8 mouse cellular contexts compared by ENCODE assay signal in genomic region chr11:95258490-95258889, GRCm38 (mm10). TPM values are rescaled to one million over a fixed set of nuclear protein-coding genes. Genes with fewer than 3 reads are reported as not detected.
DNase-seq lines count a peak whose midpoint lies in the region; ATAC-seq lines count a peak whose summit lies in the region.

No protein-coding gene starts in this region.

- H3K36me3 ChIP-seq in limb, embryonic 10.5 days: no peaks in the 10 kb centered on the region
- H3K36me3 ChIP-seq in midbrain, embryonic 11.5 days (ENCODE audit: control insufficient read depth, insufficient read depth, low read length): no peaks in the 10 kb centered on the region

- 2% methylated on average over 26 of the region's 26 CpGs for WGBS in limb, embryonic 10.5 days
- 2% methylated on average over 26 of the region's 26 CpGs for WGBS in midbrain, embryonic 11.5 days

- peak; percentile 85 to 93 for DNase-seq in adrenal gland, adult (ENCODE audit: inconsistent age in 2 of 2, low spot score in 1 of 2)
- peak; percentile 91 for DNase-seq in embryo, embryonic 10 days (ENCODE audit: low spot score)
- DNase-seq in gastrocnemius, postnatal 10 days: peak; percentile 90
- DNase-seq in induced T-regulatory cell, adult 2 months (ENCODE audit: low read depth): peak; percentile 86
- DNase-seq in limb, embryonic 10.5 days (ENCODE audit: low spot score): peak; percentile 87
- peak; percentile 98 for DNase-seq in midbrain, embryonic 11.5 days (ENCODE audit: low spot score, missing footprints)
- DNase-seq in right cerebral cortex, postnatal 4 days: peak; percentile 88
- peak; percentile 73 for DNase-seq in yolk sac, embryonic 10.5 days (ENCODE audit: low spot score)

- peak overlapping the region; percentile 89 for H3K27ac ChIP-seq in limb, embryonic 10.5 days
- H3K27ac ChIP-seq in midbrain, embryonic 11.5 days (ENCODE audit: low read depth, low read length): no peak overlapping the region

- peaks cover 14% of the 10 kb centered on the region; the same call in 1 of the 2 replicates for H3K27me3 ChIP-seq in limb, embryonic 10.5 days (ENCODE audit: low read depth, poor library complexity, severe bottlenecking)
- no peaks in the 10 kb centered on the region; the same call in 1 of the 2 replicates for H3K27me3 ChIP-seq in midbrain, embryonic 11.5 days (ENCODE audit: control insufficient read depth, insufficient read depth, low read length)

- H3K4me2 ChIP-seq in midbrain, embryonic 11.5 days: peak overlapping the region; percentile 60

- H3K4me1 ChIP-seq in limb, embryonic 10.5 days: peaks cover 20% of the 10 kb centered on the region
- H3K4me1 ChIP-seq in midbrain, embryonic 11.5 days (ENCODE audit: control insufficient read depth, insufficient read depth, low read length): peaks cover 2% of the 10 kb centered on the region

- H3K4me3 ChIP-seq in limb, embryonic 10.5 days: peak overlapping the region; percentile 66
- peak overlapping the region; percentile 47 for H3K4me3 ChIP-seq in midbrain, embryonic 11.5 days (ENCODE audit: low read depth, low read length)

- no peaks in the 10 kb centered on the region for H3K9me3 ChIP-seq in limb, embryonic 10.5 days (replicated peaks)
- no peaks in the 10 kb centered on the region for H3K9me3 ChIP-seq in midbrain, embryonic 11.5 days (ENCODE audit: control insufficient read depth, low read length)

- H3K9ac ChIP-seq in midbrain, embryonic 11.5 days (ENCODE audit: low read length): peak overlapping the region; percentile 44

- ATAC-seq in midbrain, embryonic 11.5 days (ENCODE audit: low FRiP score): peak; percentile 77; the same call in 1 of the 2 replicates

RNA-seq across cellular contexts. Expression of gene Tac4, which starts 2.8 kb away (rescaled TPM):
- not detected for total RNA-seq in gastrocnemius, postnatal 10 days (2021)
- polyA plus RNA-seq in limb, embryonic 10.5 days (2016; fragmentation: Nextera tagmentation; extraction: Ambion mirVana): not detected in 2 replicates
- polyA plus RNA-seq in midbrain, embryonic 11.5 days (2014; fragmentation: Nextera tagmentation; extraction: Ambion mirVana): not detected in 2 replicates

RNA-seq across cellular contexts. Expression of gene Kat7, which starts 51.6 kb away (rescaled TPM):
- 10 to 100 TPM; 29.7 to 31.8 TPM for total RNA-seq in gastrocnemius, postnatal 10 days (2021)
- 93.9 and 99.0 TPM in 2 replicates for polyA plus RNA-seq in limb, embryonic 10.5 days (2016; fragmentation: Nextera tagmentation; extraction: Ambion mirVana)
- 75.8 and 80.9 TPM in 2 replicates for polyA plus RNA-seq in midbrain, embryonic 11.5 days (2014; fragmentation: Nextera tagmentation; extraction: Ambion mirVana)
